Mouse (Mus musculus): ENCODE measurements around the gene Znrf3.

Gene Znrf3

GRCm38 (mm10) chr11:5442590-5443021 lies 2.0 kb downstream of the Znrf3 start:
- DNase-seq (ENCODE audit: low read depth, low spot score): no peak

DNA sequence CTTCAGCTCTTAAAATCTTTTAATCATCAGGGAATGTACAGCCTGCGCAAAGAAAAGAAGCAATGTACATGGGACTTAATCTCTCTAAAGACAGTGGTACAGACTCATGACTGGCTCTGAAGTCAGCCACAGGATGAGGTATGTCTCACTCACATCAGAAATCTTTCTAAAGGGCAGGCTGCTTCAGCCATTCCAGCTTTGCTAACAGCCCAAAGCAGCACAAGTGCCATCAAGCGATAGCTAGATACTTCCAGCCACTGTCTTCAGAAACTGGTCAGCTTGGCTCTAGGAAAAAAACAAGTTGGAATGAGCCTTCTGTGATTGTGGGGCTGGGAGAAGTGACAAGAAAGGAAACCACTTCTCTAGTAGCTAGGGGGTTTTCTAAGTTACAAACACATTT lies 7.0 kb downstream of the Znrf3 start:
- DNase-seq (ENCODE audit: low read depth, low spot score): no peak

- no peak for DNase-seq (ENCODE audit: low read depth, low spot score)
Observed at GRCm38 (mm10) chr11:5436988-5437387, 7.7 kb downstream of the Znrf3 start.

- no peak for DNase-seq (ENCODE audit: low read depth, low spot score)
Observed at GRCm38 (mm10) chr11:5435493-5435892, 9.2 kb downstream of the Znrf3 start.

- DNase-seq (ENCODE audit: low read depth, low spot score): no peak
Observed at GRCm38 (mm10) chr11:5432330-5432729, 12.3 kb downstream of the Znrf3 start.

GRCm38 (mm10) chr11:5430863-5431262 lies 13.8 kb downstream of the Znrf3 start:
- DNase-seq (ENCODE audit: low read depth, low spot score): no peak

DNA sequence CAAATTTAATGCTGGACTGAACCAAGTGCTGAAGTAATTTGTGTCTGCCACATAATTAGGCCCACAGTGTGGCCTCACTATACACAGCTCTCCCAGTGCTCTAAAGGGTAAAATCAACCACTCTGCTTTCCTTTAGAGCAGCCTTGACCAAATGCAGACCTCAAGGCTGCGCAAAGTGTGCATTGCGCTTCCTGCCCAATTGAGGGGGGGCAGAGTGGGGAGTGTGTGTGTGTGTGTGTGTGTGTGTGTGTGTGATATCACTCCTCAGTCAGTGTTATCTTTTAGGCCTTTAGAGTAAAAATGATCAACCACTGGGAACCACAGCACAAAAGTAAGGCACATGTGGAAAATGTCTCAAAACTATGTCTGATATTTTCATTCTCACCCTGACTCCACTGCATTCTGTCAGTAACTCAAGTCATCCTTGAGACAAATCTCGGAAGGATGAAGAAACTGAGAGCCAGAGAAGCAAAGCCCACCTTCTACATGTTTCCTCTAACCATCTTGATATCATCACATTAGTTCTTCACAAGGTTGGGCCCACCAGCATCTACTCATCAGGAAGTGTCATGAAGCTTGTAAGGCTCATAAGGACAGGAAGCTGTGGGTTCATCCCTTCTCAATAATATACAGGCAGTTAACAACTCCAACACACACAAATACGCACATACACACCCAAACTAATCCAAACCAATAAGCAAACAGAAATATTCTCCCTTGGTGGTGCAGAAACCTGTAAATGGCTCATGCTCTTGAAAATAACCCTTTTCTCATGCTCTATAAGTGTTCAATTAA lies 15.1 kb downstream of the Znrf3 start:
- DNase-seq (ENCODE audit: low read depth, low spot score): no peak

GRCm38 (mm10) chr11:5427251-5427650 lies 17.4 kb downstream of the Znrf3 start:
- DNase-seq (ENCODE audit: low read depth, low spot score): no peak

DNA sequence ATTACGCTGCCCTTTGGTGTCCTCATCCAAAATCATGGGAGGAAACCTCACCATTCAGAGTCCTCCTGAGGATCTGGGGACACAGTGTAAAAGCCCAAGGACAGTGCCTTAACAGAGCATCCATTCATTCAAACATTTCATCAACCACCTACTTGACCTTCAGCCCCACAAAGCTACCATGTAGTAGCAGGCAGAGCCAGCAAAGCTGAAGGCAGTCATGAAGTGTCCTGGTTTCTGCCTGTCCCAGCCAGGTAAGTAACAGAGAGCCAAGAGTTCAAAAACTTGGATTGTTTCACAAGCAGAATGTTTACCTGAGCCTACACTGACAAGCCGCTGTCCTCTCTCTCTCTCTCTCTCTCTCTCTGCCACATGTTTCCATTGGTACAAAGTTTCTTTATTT lies 18.3 kb downstream of the Znrf3 start:
- no peak for DNase-seq (ENCODE audit: low read depth, low spot score)

DNA sequence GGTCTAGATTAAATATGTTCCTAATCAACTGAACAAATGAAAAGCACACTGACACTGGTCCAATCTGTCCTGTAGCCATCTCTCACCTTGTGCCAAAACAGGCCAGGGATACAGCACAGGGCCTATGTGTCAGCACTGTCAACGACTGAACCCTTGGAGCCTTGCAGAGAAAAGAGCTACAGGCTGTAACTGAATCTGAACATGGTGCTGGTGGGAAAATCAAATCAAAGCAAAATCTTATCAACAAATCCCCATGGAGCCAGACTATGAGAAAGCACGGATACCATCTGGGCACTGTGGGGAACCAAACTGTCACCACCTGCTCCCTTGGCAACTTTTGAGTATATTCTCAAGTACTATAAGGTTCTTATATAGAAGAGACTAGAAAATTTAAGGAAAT lies 19.5 kb downstream of the Znrf3 start:
- DNase-seq (ENCODE audit: low read depth, low spot score): no peak

DNA sequence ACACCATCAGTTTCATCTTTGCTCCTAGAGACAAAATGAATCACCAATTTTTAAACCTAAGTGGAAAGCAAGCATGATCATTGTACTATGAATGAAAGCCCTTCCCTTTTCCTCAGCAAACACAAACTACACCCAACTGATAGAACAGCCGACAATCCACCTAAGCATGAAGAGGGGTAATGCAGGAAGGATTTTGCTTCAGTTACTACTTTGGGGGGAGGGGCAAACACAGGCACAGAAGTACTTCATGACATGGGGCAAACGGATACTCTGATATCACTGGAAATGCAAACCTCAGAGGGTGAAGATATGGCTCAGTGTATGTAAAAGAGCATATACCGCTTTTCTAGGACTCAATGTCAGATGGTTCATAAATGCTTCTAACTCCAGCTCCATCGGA lies 20.5 kb downstream of the Znrf3 start:
- no peak for DNase-seq (ENCODE audit: low read depth, low spot score)

- no peak for DNase-seq (ENCODE audit: low read depth, low spot score)
Observed at GRCm38 (mm10) chr11:5423000-5423399, 21.6 kb downstream of the Znrf3 start.

- DNase-seq (ENCODE audit: low read depth, low spot score): no peak
Observed at GRCm38 (mm10) chr11:5422252-5422636, 22.4 kb downstream of the Znrf3 start.

GRCm38 (mm10) chr11:5421506-5422251 lies 23.0 kb downstream of the Znrf3 start:
- peak; percentile 19 for DNase-seq (ENCODE audit: low read depth, low spot score)

DNA sequence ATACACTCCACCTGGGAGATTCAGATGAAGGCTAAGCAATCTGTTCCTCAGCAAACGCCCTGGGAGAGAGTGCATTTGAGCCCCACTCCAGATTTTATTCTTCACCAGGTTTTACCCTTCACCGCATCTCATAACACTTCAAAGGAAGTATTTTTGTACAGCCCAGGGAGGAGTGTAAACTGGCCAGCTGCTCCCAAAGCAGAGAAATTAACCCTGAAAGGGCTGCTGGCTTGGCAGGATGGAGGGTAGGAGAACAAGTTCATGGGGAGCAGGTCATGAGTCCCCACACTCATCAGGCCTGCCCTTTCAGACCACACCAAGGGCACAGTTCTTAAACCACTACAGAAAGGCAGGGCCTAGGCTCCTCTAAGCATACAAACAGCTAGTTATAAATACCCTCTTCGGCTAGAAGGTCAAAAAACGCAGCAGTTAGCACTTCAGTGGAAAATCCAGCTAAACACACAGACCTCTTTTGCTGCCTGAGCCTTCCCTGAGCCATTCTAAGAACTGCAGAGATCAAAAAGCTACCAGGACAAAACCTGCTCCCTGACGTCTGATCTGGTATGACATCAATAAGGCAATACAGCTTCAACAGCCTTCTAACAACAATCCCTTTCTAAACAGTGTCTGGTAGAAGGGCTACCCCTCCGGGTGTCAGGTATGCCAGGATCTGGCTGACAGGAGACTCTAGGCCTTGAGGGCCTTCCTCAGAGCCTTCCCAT lies 28.9 kb downstream of the Znrf3 start:
- DNase-seq (ENCODE audit: low read depth, low spot score): peak; percentile 28

- DNase-seq (ENCODE audit: low read depth, low spot score): no peak
Observed at GRCm38 (mm10) chr11:5414856-5415616, 29.6 kb downstream of the Znrf3 start.

DNA sequence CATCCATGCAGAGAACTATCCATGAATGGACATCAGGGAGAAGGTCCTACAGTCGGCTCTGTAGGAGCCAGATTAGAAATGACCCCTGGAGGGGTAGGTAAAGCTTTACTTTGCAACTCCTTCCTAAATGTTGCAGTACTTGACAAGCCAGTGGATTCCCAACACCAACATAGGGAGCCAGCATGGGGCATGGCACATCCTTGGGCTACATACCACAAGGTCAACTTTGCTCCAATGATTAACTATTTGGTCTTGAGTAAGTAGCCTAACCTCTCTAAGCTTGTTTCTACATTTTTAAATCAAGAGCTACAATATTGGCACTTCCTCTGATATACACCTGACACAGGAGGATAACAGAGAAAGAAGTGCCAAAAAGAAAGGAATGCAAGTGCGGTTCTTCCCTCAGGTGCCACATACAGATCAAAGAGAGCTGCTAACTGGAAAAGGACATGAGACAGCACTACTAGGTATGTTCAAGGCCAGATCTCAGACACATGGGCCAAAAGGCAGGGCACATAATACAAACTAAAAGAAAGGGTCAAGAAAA lies 31.9 kb downstream of the Znrf3 start:
- DNase-seq (ENCODE audit: low read depth, low spot score): no peak

GRCm38 (mm10) chr11:5411577-5411976 lies 33.1 kb downstream of the Znrf3 start:
- peak; percentile 84 for DNase-seq (ENCODE audit: low read depth, low spot score)

DNA sequence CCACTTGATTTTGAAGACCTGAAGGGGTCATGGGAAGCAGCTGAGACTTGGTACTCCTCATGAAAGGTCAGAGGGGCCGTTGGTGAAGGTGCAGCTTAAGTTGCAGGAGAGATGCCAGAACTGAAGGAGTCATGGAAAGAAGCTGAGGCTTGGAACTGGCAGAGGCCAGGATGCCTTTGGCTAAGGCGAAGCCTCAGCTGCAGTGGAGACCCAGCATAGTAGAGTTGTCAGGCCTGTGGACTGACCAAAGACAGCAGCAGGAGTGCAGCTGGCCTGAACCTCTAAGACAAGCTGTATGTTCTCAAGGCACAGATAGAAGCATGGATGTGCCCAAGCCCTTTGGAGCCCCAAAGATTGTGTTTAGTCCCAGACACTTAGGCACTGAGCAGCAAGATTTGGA lies 40.5 kb downstream of the Znrf3 start:
- no peak for DNase-seq (ENCODE audit: low read depth, low spot score)

GRCm38 (mm10) chr11:5402127-5402733 lies 42.4 kb downstream of the Znrf3 start:
- no peak for DNase-seq (ENCODE audit: low read depth, low spot score)

All from ZHBTc4 (cell line).